Mouse (Mus musculus): ENCODE results near the gene Lman2l.

DNA sequence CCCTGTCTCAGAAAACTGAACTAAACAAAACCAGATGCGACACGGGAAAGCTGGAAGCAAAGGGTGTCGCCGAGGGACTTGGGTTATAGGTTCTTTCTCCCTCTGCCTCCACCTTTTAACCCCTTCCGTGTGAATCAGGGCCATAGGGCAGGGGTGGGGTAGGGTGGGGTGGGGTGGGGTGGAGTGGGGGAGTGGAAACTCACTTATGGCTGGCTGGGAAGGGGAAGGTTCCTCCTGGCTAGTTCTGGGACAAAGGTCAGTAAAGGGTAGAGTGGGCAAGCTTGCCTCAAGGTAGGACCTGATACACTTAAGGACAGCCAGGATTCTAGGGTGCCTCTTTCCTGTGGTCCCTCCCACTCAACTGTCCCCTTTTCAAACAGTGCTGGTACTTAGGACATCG lies 48.2 kb upstream of the Lman2l start:
- no peak for TF ChIP-seq POLR2A (IDR thresholded peaks at IDR 0.05; ENCODE audit: borderline replicate concordance, insufficient read depth, low read length)
- no peak for TF ChIP-seq CTCF (IDR thresholded peaks at IDR 0.05; ENCODE audit: borderline replicate concordance, insufficient read depth, low read depth, low read length)
